ENCODE assay signal across 10 mouse cellular contexts in the genomic region with DNA sequence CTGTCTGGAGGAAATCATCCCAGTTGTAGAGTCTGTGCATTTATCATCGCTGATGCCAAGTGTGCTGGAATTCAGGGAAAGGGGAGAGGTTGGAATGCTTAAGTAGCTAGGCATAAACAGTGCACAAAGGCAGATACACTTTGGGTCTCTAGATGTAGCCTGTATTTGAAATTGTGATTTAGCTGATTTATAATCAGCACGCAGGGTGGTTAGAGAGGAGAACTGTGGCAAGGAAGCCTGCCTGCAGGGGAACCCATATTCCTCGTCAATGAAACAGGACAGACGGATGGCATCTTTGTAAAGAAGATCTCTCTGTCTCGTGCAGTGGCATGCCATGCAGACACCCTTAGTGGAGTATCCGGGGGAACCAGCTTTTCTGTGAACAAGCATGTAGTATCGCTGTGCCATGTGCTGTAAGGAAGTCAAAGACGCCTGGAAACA. TPM values are rescaled to one million over a fixed set of nuclear protein-coding genes. Genes with fewer than 3 reads are reported as not detected.
DNase-seq lines count a peak whose midpoint lies in the region; ATAC-seq and TF ChIP-seq lines count a peak whose summit lies in the region.
"Had no signal": no experiment of that assay in that cellular context is flagged by ENCODE, and none has a peak within 500 bp of the region (broad histone marks: within the 10 kb centered on the region; RNA-seq: fewer than 3 reads in every experiment).

No protein-coding gene starts in this region.

- peak overlapping the region; percentile 69 for H3K4me2 ChIP-seq in hindbrain, postnatal 0 days (ENCODE audit: low read depth, low read length)
- H3K4me2 ChIP-seq in neural tube, embryonic 15.5 days, result peak overlapping the region; percentile 69
- no peak overlapping the region for H3K4me2 ChIP-seq in liver, postnatal 0 days (ENCODE audit: low read depth, low read length)
- H3K4me2 ChIP-seq: limb, embryonic 12.5 days had no signal

- peak; percentile 27 to 65 for DNase-seq in layer of hippocampus, adult 18-20 months (ENCODE audit: low spot score in 2 of 2)
- no peak for DNase-seq in layer of hippocampus, adult 9-11 months
- DNase-seq in cerebellum, postnatal 25 days, result peak; percentile 32 to 47
- peak; percentile 63 for DNase-seq in hindbrain, postnatal 0 days (ENCODE audit: low spot score)
- DNase-seq in liver, postnatal 0 days, result no peak
- DNase-seq in spleen, adult 12 weeks (ENCODE audit: low spot score), result no peak
- DNase-seq in heart, postnatal 36 days, result no peak

- no peak; the same call in 1 of the 2 replicates for TF ChIP-seq CTCF in hindbrain, postnatal 0 days (IDR thresholded peaks at IDR 0.05; ENCODE audit: low read depth)
- no peak for TF ChIP-seq CTCF in liver, postnatal 0 days (IDR thresholded peaks at IDR 0.05; ENCODE audit: low read depth)

- H3K9me3 ChIP-seq in hindbrain, postnatal 0 days (ENCODE audit: low read length), result no peaks in the 10 kb centered on the region
- no peaks in the 10 kb centered on the region for H3K9me3 ChIP-seq in neural tube, embryonic 15.5 days (replicated peaks)
- no peaks in the 10 kb centered on the region for H3K9me3 ChIP-seq in liver, postnatal 0 days (ENCODE audit: low read length)
- H3K9me3 ChIP-seq: limb, embryonic 12.5 days had no signal

- 0 out of 2 replicates have a peak, but pooled peaks have one; percentile 19 for ATAC-seq in hindbrain, postnatal 0 days
- peak; percentile 45 for ATAC-seq in neural tube, embryonic 15.5 days (ENCODE audit: low FRiP score)
- no peak for ATAC-seq in liver, postnatal 0 days

- TF ChIP-seq EP300 in liver, postnatal 0 days (IDR thresholded peaks at IDR 0.05; ENCODE audit: low read depth), result no peak

- no peaks in the 10 kb centered on the region for H3K27me3 ChIP-seq in hindbrain, postnatal 0 days (ENCODE audit: insufficient read depth, low read length)
- H3K27me3 ChIP-seq in neural tube, embryonic 15.5 days (replicated peaks), result no peaks in the 10 kb centered on the region
- peaks cover 12% of the 10 kb centered on the region for H3K27me3 ChIP-seq in liver, postnatal 0 days (ENCODE audit: insufficient read depth, low read length)
- H3K27me3 ChIP-seq: CH12.LX; limb, embryonic 12.5 days had no signal

- peak overlapping the region; percentile 74 for H3K27ac ChIP-seq in hindbrain, postnatal 0 days
- H3K27ac ChIP-seq in neural tube, embryonic 15.5 days (replicated peaks), result peak overlapping the region; percentile 88
- no peak overlapping the region for H3K27ac ChIP-seq in liver, postnatal 0 days (ENCODE audit: low read depth)
- H3K27ac ChIP-seq: limb, embryonic 12.5 days had no signal

- 15% methylated on average over 8 of the region's 8 CpGs for WGBS in hindbrain, postnatal 0 days
- WGBS in neural tube, embryonic 15.5 days, result 20% methylated on average over 8 of the region's 8 CpGs
- WGBS in liver, postnatal 0 days (ENCODE audit: insufficient replicate concordance), result 74% methylated on average over 8 of the region's 8 CpGs

- intact Hi-C loops in heart, postnatal 36 days (cut with DNase I), result no loop called here

- peak overlapping the region; percentile 70 for H3K9ac ChIP-seq in hindbrain, postnatal 0 days (replicated peaks; ENCODE audit: low read length)
- peak overlapping the region; percentile 57 for H3K9ac ChIP-seq in neural tube, embryonic 15.5 days (replicated peaks)
- no peak overlapping the region for H3K9ac ChIP-seq in liver, postnatal 0 days (replicated peaks)
- H3K9ac ChIP-seq: limb, embryonic 12.5 days had no signal

- peak overlapping the region; percentile 69 for H3K4me3 ChIP-seq in hindbrain, postnatal 0 days (ENCODE audit: low read length)
- peak overlapping the region; percentile 67 for H3K4me3 ChIP-seq in neural tube, embryonic 15.5 days (replicated peaks)
- no peak overlapping the region for H3K4me3 ChIP-seq in liver, postnatal 0 days (ENCODE audit: low read depth, low read length)
- H3K4me3 ChIP-seq: limb, embryonic 12.5 days had no signal

- H3K4me1 ChIP-seq in hindbrain, postnatal 0 days (ENCODE audit: insufficient read depth, low read length), result peaks cover 5% of the 10 kb centered on the region; the same call in 1 of the 2 replicates
- peaks cover 16% of the 10 kb centered on the region for H3K4me1 ChIP-seq in neural tube, embryonic 15.5 days
- H3K4me1 ChIP-seq in liver, postnatal 0 days (ENCODE audit: insufficient read depth), result peaks cover 2% of the 10 kb centered on the region; the same call in 1 of the 2 replicates

- H3K36me3 ChIP-seq in hindbrain, postnatal 0 days (ENCODE audit: insufficient read depth, low read length), result no peaks in the 10 kb centered on the region
- no peaks in the 10 kb centered on the region; the same call in 1 of the 2 replicates for H3K36me3 ChIP-seq in neural tube, embryonic 15.5 days
- no peaks in the 10 kb centered on the region for H3K36me3 ChIP-seq in liver, postnatal 0 days (replicated peaks; ENCODE audit: insufficient read depth, low read length)
- H3K36me3 ChIP-seq: limb, embryonic 12.5 days had no signal

RNA-seq across cellular contexts. Expression of gene Ncam2, which starts 2.2 kb away (rescaled TPM):
- 10 to 100 TPM; 47.1 to 49.1 TPM for total RNA-seq in layer of hippocampus, adult 18-20 months (2021)
- total RNA-seq in hindbrain, postnatal 0 days (2014; rRNA removed), result 54.0 and 54.6 TPM in 2 replicates
- polyA plus RNA-seq in hindbrain, postnatal 0 days (2015; fragmentation: Nextera tagmentation; extraction: Ambion mirVana), result 26.8 and 28.1 TPM in 2 replicates
- polyA plus RNA-seq in neural tube, embryonic 15.5 days (2015; fragmentation: Nextera tagmentation; extraction: Ambion mirVana), result 27.9 and 29.9 TPM in 2 replicates
- polyA plus RNA-seq in liver, postnatal 0 days (2015; fragmentation: Nextera tagmentation; extraction: Ambion mirVana), result not detected in 2 replicates
- under 1 TPM; 0.05 to 0.06 TPM for total RNA-seq in heart, postnatal 36 days (2021)
- total RNA-seq: CH12.LX had no signal

Comparison
In these comparisons a context has a peak if more than half of its experiments do, and no peak if none do; other contexts are left out.
1. DNase-seq: peak in layer of hippocampus, adult 18-20 months (2 of 2), cerebellum, postnatal 25 days (2 of 2) and hindbrain, postnatal 0 days (single experiment); none in layer of hippocampus, adult 9-11 months (single experiment), liver, postnatal 0 days (single experiment), spleen, adult 12 weeks (single experiment) and heart, postnatal 36 days (0 of 2).
2. RNA of gene Ncam2, which starts 2.2 kb away (total RNA-seq): 54.0 to 54.6 TPM in hindbrain, postnatal 0 days and 47.1 to 49.1 TPM in layer of hippocampus, adult 18-20 months; 0.05 to 0.06 TPM in heart, postnatal 36 days; every median in the first group is over 10 times any median in the second.